Mouse (Mus musculus): ENCODE results near the gene Rarb. TPM values are rescaled to one million over a fixed set of nuclear protein-coding genes. Genes with fewer than 3 reads are reported as not detected.

Gene Rarb
- 0.15 TPM in 1 of 2 replicates, not detected in the other for polyA plus RNA-seq (2012; ENCODE audit: low replicate concordance)

DNA sequence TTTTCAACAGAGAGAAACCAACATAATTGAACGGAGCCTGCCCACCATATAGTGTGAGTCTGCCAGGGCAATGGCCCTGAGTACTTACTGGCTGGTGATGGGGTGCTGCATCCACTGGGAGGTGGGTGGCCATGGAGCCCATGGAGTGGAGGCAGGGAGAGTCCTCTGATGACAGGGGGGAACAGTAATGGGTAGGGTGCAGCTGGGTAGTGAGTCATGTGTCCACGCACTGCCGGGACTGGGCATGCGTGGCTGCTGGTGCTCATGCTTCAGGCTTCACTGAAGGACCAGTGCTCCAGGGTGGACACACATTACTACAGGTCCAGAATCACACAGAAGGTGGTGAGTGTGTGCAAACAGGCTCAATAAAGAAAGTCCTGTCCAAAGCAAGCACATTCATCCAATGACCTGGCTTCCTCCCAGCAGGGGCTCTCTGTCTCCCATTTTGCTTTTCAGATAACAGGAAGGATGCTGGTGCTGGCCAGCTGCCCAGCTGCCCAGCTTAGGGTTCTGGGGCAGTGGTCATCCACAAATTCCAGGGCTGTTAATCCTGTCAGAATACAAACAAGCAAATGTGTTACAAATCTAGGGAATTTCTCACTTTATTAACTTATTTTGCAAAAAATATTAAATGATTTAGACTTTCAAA is at the start of gene Rarb:
TSS of gene Rarb (minus strand) at position 555 of the 649 bp plus-strand sequence.

Measured in leukemia stem cell, adult 10-12 weeks (primary cell).